Mouse (Mus musculus): ENCODE data around the gene Krr1. TPM values are rescaled to one million over a fixed set of nuclear protein-coding genes. Genes with fewer than 3 reads are reported as not detected.

Krr1 gene
- 22.7 and 25.9 TPM in 2 replicates for polyA plus RNA-seq (2015; fragmentation: Nextera tagmentation; extraction: Ambion mirVana)

- Histone ChIP-seq H3K36me3 (peaks cover 17% of the 10 kb centered on the region), H3K4me1 (peaks cover 9% of the 10 kb centered on the region), H3K9me3 (no peaks in the 10 kb centered on the region), H3K9ac (peak within 1 kb of the TSS; percentile 93), H3K27me3 (replicated peaks) (0 out of 2 replicates have a peak, but pooled peaks cover 4% of the 10 kb centered on the region), H3K4me3 (peak within 1 kb of the TSS; percentile 81), H3K27ac (replicated peaks) (peak within 1 kb of the TSS; percentile 69), H3K4me2 (peak within 1 kb of the TSS; percentile 84)
- peak; percentile 94 for ATAC-seq (ENCODE audit: extremely low read depth, insufficient number of reproducible peaks, low FRiP score, low TSS enrichment)
- under 1% methylated on average over 51 of the region's 51 CpGs for WGBS
Observed at GRCm38 (mm10) chr10:111972542-111973361, at the start of gene Krr1. Krr1 (plus strand) TSS chr10:111972664.

DNA sequence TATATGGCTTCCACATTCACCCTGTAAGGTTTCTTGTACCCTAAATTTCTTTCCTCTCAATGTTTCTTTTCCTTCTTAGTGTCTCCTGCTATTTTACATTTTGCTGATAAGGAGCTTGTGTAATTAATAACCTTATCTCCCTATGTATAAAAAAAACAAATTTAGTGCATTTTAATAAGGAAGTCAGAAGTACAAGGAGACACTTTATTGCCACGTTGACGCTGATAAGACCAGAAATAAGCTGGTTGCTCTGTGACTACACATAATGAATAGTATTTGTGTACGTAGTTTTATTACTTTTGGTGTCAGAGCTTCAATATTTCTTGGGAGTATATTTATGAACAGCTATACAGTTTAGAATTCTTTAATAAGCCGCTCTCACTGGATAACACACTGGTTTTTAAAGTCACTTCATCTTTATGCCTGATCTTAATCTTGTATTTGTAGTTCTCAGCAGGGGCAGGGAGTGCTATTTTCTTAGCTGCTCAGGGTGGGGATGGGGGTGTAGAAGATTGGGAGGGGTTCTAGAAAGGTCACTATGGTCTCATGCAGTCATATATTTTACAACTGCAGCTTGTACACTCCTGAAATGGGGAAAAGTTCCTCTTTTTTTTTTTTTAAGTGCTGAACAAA lies 48.8 kb upstream of the Krr1 start:
- ATAC-seq (ENCODE audit: extremely low read depth, insufficient number of reproducible peaks, low FRiP score, low TSS enrichment): no peak
- Histone ChIP-seq H3K9ac (no peak overlapping the region), H3K4me2 (no peak overlapping the region), H3K4me1 (peaks cover 24% of the 10 kb centered on the region), H3K36me3 (no peaks in the 10 kb centered on the region), H3K27me3 (replicated peaks) (0 out of 2 replicates have a peak, but pooled peaks cover 4% of the 10 kb centered on the region), H3K9me3 (no peaks in the 10 kb centered on the region), H3K4me3 (no peak overlapping the region), H3K27ac (replicated peaks) (no peak overlapping the region)
- 71% methylated on average over 4 of the region's 4 CpGs for WGBS

- no peak for ATAC-seq (ENCODE audit: extremely low read depth, insufficient number of reproducible peaks, low FRiP score, low TSS enrichment)
- no peak overlapping the region for H3K27ac ChIP-seq (replicated peaks)
- no peaks in the 10 kb centered on the region for H3K36me3 ChIP-seq
- H3K9me3 ChIP-seq: no peaks in the 10 kb centered on the region
- no peak overlapping the region for H3K9ac ChIP-seq
- no peak overlapping the region for H3K4me3 ChIP-seq
- no peak overlapping the region for H3K4me2 ChIP-seq
- H3K4me1 ChIP-seq: peaks cover 29% of the 10 kb centered on the region
- 40% methylated on average over 3 of the region's 3 CpGs for WGBS
- 0 out of 2 replicates have a peak, but pooled peaks cover 4% of the 10 kb centered on the region for H3K27me3 ChIP-seq (replicated peaks)
Observed at GRCm38 (mm10) chr10:111924141-111924540, 48.3 kb upstream of the Krr1 start.

GRCm38 (mm10) chr10:111924716-111925488 lies 47.6 kb upstream of the Krr1 start:
- Histone ChIP-seq H3K4me2 (peak overlapping the region; percentile 46), H3K27me3 (replicated peaks) (0 out of 2 replicates have a peak, but pooled peaks cover 4% of the 10 kb centered on the region), H3K9me3 (no peaks in the 10 kb centered on the region), H3K9ac (no peak overlapping the region; the same call in 1 of the 2 replicates), H3K27ac (replicated peaks) (no peak overlapping the region), H3K36me3 (no peaks in the 10 kb centered on the region), H3K4me3 (no peak overlapping the region), H3K4me1 (peaks cover 25% of the 10 kb centered on the region)
- no peak for ATAC-seq (ENCODE audit: extremely low read depth, insufficient number of reproducible peaks, low FRiP score, low TSS enrichment)
- 62% methylated on average over 12 of the region's 12 CpGs for WGBS

GRCm38 (mm10) chr10:111925489-111925860 lies 47.0 kb upstream of the Krr1 start:
- 4% methylated on average over 10 of the region's 10 CpGs for WGBS
- H3K4me3 ChIP-seq: no peak overlapping the region
- peak overlapping the region; percentile 46 for H3K4me2 ChIP-seq
- H3K4me1 ChIP-seq: peaks cover 20% of the 10 kb centered on the region
- no peak for ATAC-seq (ENCODE audit: extremely low read depth, insufficient number of reproducible peaks, low FRiP score, low TSS enrichment)
- 0 out of 2 replicates have a peak, but pooled peaks cover 4% of the 10 kb centered on the region for H3K27me3 ChIP-seq (replicated peaks)
- no peak overlapping the region for H3K27ac ChIP-seq (replicated peaks)
- H3K9me3 ChIP-seq: no peaks in the 10 kb centered on the region
- H3K36me3 ChIP-seq: no peaks in the 10 kb centered on the region
- no peak overlapping the region; the same call in 1 of the 2 replicates for H3K9ac ChIP-seq

- H3K9me3 ChIP-seq: no peaks in the 10 kb centered on the region
- peak overlapping the region; percentile 38 for H3K4me2 ChIP-seq
- WGBS: 38% methylated on average over 11 of the region's 11 CpGs
- peaks cover 60% of the 10 kb centered on the region for H3K4me1 ChIP-seq
- no peak for ATAC-seq (ENCODE audit: extremely low read depth, insufficient number of reproducible peaks, low FRiP score, low TSS enrichment)
- no peaks in the 10 kb centered on the region for H3K27me3 ChIP-seq (replicated peaks)
- no peaks in the 10 kb centered on the region for H3K36me3 ChIP-seq
- H3K9ac ChIP-seq: no peak overlapping the region
- H3K27ac ChIP-seq (replicated peaks): peak overlapping the region; percentile 68
- H3K4me3 ChIP-seq: no peak overlapping the region
Observed at GRCm38 (mm10) chr10:111932621-111933345, 39.7 kb upstream of the Krr1 start.

DNA sequence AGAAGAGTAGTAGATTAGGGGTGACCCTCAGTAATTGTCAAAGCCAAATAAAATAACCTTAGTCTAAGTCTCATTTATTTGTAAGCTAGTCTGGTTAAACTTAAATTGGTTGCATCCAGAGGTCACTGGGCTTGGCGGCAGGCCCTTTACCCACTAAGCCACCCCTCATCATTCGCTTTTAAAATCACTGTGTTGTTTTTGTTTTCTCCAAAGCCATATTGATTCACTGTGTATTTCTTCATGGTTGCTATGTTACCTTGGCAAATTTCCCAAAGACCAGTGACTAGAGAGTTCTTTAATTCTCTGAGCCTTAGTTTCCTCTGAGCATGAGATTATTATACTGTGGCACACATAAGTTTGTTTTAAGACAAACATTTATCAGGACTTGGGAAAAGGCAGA lies 37.3 kb upstream of the Krr1 start:
- no peaks in the 10 kb centered on the region for H3K27me3 ChIP-seq (replicated peaks)
- H3K4me3 ChIP-seq: no peak overlapping the region
- H3K4me2 ChIP-seq: no peak overlapping the region
- no peaks in the 10 kb centered on the region for H3K9me3 ChIP-seq
- H3K36me3 ChIP-seq: no peaks in the 10 kb centered on the region
- no peak overlapping the region for H3K9ac ChIP-seq
- H3K4me1 ChIP-seq: peaks cover 55% of the 10 kb centered on the region
- ATAC-seq (ENCODE audit: extremely low read depth, insufficient number of reproducible peaks, low FRiP score, low TSS enrichment): no peak
- WGBS: 79% methylated on average over 2 of the region's 2 CpGs
- H3K27ac ChIP-seq (replicated peaks): no peak overlapping the region

DNA sequence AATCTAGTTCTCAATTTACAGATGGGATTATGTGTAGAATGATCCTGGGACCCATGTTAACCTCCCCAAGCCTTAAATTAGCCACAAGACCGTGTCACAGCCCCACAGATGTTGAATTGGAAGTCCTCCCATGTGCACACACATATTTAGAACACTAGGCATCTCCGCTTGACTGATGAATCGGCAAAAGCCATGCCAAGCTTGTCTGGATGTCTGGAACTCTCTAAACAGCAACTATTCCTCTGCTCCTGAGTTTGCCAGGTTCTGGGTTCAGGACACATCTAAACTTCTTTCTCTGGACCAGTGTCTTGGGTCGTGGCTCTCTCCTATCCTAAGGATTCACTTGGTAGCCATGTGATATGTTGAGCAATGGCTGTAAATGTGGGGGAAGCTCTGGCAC lies 36.4 kb upstream of the Krr1 start:
- Histone ChIP-seq H3K27ac (replicated peaks) (peak overlapping the region; percentile 82), H3K27me3 (replicated peaks) (no peaks in the 10 kb centered on the region), H3K9me3 (no peaks in the 10 kb centered on the region), H3K4me3 (no peak overlapping the region), H3K9ac (no peak overlapping the region), H3K36me3 (no peaks in the 10 kb centered on the region), H3K4me2 (peak overlapping the region; percentile 50), H3K4me1 (peaks cover 54% of the 10 kb centered on the region)
- 78% methylated on average over 4 of the region's 4 CpGs for WGBS
- ATAC-seq (ENCODE audit: extremely low read depth, insufficient number of reproducible peaks, low FRiP score, low TSS enrichment): no peak

DNA sequence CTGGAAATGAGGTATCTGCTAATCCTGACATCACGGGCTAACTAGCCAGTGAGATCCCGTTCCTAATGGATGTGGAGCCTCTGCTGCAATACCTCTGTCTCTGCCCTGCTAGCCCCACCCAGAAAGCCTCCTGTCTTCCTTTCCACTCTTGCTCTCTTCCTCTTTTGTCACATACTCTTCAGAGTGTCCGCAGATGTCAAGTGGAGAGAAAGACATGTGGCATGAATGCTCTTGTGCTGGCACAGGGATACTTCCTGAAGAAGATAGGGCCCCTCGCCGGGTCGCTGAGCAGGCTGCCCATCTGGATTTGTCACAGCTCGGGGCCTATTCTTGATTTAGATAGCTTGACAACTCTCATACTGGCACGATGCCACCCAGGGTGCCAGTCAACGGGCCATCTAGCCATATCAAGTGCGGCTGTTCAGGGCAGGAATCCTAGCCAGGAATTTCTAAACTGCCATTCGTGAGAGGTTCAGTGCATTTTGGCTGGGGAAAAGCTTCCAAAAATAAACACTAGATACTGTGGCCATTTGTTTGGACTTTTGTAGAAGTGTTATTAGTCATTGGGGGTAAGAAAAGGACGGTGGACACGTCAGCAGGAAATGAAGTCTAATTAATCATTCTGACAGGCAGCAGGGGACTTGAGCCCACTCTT lies 35.8 kb upstream of the Krr1 start:
- peak overlapping the region; percentile 4; the same call in 1 of the 2 replicates for H3K4me3 ChIP-seq
- peak overlapping the region; percentile 50 for H3K4me2 ChIP-seq
- peak overlapping the region; percentile 82 for H3K27ac ChIP-seq (replicated peaks)
- 13% methylated on average over 13 of the region's 13 CpGs for WGBS
- peak; percentile 71 for ATAC-seq (ENCODE audit: extremely low read depth, insufficient number of reproducible peaks, low FRiP score, low TSS enrichment)
- peaks cover 48% of the 10 kb centered on the region for H3K4me1 ChIP-seq
- no peaks in the 10 kb centered on the region for H3K36me3 ChIP-seq
- no peaks in the 10 kb centered on the region for H3K9me3 ChIP-seq
- H3K9ac ChIP-seq: no peak overlapping the region
- H3K27me3 ChIP-seq (replicated peaks): no peaks in the 10 kb centered on the region

DNA sequence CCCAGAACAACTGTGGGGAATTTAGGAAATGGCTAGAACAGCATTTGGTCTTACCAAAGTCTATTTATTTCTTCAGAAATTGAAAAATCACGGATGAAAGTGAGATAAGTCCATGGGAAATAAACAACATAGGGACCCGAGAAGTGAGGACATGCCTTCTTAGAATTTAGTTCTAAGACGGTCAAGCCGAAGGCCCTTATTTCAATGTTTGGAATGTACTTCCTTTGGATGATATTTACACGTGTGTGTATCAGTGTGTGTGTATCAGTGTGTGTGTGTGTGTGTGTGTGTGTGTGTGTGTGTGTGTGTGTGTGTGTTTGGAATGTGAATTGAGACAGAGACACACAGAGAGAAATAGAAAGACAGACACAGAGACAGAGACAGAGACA lies 35.3 kb upstream of the Krr1 start:
- H3K27me3 ChIP-seq (replicated peaks): no peaks in the 10 kb centered on the region
- WGBS: 48% methylated on average over 5 of the region's 5 CpGs
- 0 out of 2 replicates have a peak overlapping the region, but pooled peaks have one; percentile 42 for H3K9ac ChIP-seq
- H3K9me3 ChIP-seq: no peaks in the 10 kb centered on the region
- no peaks in the 10 kb centered on the region for H3K36me3 ChIP-seq
- peak overlapping the region; percentile 4; the same call in 1 of the 2 replicates for H3K4me3 ChIP-seq
- peak overlapping the region; percentile 82 for H3K27ac ChIP-seq (replicated peaks)
- peaks cover 45% of the 10 kb centered on the region for H3K4me1 ChIP-seq
- peak overlapping the region; percentile 50 for H3K4me2 ChIP-seq
- ATAC-seq (ENCODE audit: extremely low read depth, insufficient number of reproducible peaks, low FRiP score, low TSS enrichment): no peak

Measured in heart, embryonic 13.5 days (tissue).